Mouse (Mus musculus) adrenal gland, postnatal 25 days (tissue): ENCODE measurements around the gene Ptpn7. TPM values are rescaled to one million over a fixed set of nuclear protein-coding genes. Genes with fewer than 3 reads are reported as not detected.
"Not testable (repeated sequence)": the region's sequence is repeated elsewhere in the genome, so short reads cannot be mapped to it uniquely, and the experiment has no call there.

Experiments
- DNase-seq: peaks from one replicate; pipeline ENCODE4 v3.0.0; 2021; ENCODE audit warnings: mixed read lengths
- total RNA-seq: library from RNA; stranded (reverse); gene quantifications from 2 replicates; pipeline ENCODE4 v1.2.3, GENCODE M21; 2021

Gene Ptpn7
- total RNA-seq, 1 experiment from 2014 or later: 1.5 TPM

- DNase-seq: not testable (repeated sequence)
These were observed 54.5 kb downstream of the Ptpn7 start for GRCm38 (mm10) chr1:135187016-135187415.

- no peak for DNase-seq
These were observed 55.7 kb downstream of the Ptpn7 start for GRCm38 (mm10) chr1:135188197-135188596.

DNA sequence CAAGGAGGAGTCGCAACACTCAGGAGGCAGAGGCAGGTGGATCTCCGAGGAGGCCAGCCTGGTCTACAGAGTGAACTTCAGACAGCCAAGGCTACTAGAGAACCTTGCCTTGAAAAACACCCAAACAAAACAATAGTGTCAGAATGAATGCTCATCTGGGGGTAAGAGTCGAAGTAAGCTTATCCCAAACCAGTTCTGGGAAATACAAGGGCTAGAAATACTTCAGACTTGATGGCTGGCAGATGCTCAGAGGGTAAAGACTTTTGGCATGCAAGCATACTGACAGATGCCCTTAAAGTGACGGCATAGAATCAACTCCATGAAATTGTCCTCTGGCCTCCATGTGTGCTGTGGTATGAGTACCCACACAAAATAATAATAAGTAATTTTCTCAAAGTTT lies 56.7 kb downstream of the Ptpn7 start:
- DNase-seq: no peak

- not testable (repeated sequence) for DNase-seq
These were observed 61.8 kb downstream of the Ptpn7 start for GRCm38 (mm10) chr1:135194335-135194734.

Other genes starting within 250 kb of the Ptpn7 start
- gene Ppp1r12b, start 176.8 kb upstream of the Ptpn7 start, total RNA-seq: 13.8 and 15.2 TPM in 2 replicates
- 3.9 and 4.9 TPM in 2 replicates for gene Ube2t, start 170.1 kb upstream of the Ptpn7 start, total RNA-seq
- gene Lgr6, start 27.4 kb upstream of the Ptpn7 start, total RNA-seq: 2.2 and 2.4 TPM in 2 replicates
- 47.8 and 59.0 TPM in 2 replicates for gene Arl8a, start 14.1 kb downstream of the Ptpn7 start, total RNA-seq
- 0.52 and 0.67 TPM in 2 replicates for gene Gpr37l1, start 35.0 kb downstream of the Ptpn7 start, total RNA-seq
- gene Elf3, start 125.9 kb downstream of the Ptpn7 start, total RNA-seq: 0.21 TPM in 1 of 2 replicates, not detected in the other
- gene Rnpep, start 151.4 kb downstream of the Ptpn7 start, total RNA-seq: 50.9 and 58.0 TPM in 2 replicates
- gene Timm17a, start 181.1 kb downstream of the Ptpn7 start, total RNA-seq: 161 and 183 TPM in 2 replicates
- gene Lmod1, start 192.1 kb downstream of the Ptpn7 start, total RNA-seq: 1.1 and 1.6 TPM in 2 replicates
- 12.1 and 12.3 TPM in 2 replicates for gene Shisa4, start 242.5 kb downstream of the Ptpn7 start, total RNA-seq